Mouse (Mus musculus): ENCODE measurements around the gene Arrdc1. TPM values are rescaled to one million over a fixed set of nuclear protein-coding genes. Genes with fewer than 3 reads are reported as not detected.

Gene Arrdc1
- total and polyA plus RNA-seq, 3 experiments, result 4.5 to 27.1 (median 5.7) TPM

DNA sequence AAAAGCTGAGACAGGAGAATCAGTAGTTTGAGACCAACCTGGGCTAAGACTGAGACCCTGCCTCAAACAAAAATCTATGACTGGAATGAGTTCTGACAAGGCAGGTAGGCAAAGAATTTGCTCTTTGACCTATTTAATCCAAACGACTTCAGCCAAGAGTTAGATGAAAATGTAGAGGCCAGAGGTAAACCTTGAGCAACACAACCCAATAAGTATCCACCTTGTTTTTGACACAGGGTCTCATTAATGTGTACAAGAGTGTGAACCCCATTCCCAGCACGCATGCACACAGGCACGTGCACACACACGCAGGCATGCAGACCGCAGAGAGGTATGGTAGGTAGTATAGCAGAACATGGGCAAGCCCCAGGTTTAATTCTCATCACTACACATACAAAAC, 42.7 kb downstream of the Arrdc1 start:
- peaks cover 14% of the 10 kb centered on the region for H3K36me3 ChIP-seq (ENCODE audit: control insufficient read depth, insufficient read depth, low read length)
- no peaks in the 10 kb centered on the region for H3K27me3 ChIP-seq (ENCODE audit: control insufficient read depth, insufficient read depth, low read length)
- TF ChIP-seq EP300 (IDR thresholded peaks at IDR 0.05; ENCODE audit: insufficient read depth, low read depth, low read length), result no peak
- no peak for TF ChIP-seq CTCF (IDR thresholded peaks at IDR 0.05)
- no peak for TF ChIP-seq POLR2A (IDR thresholded peaks at IDR 0.05; ENCODE audit: insufficient read depth, low read depth, low read length)
- intact Hi-C loops (cut with DNase I), result no loop called here
- no peak for DNase-seq
- no peak overlapping the region for H3K9ac ChIP-seq (ENCODE audit: low read depth, low read length)
- H3K4me3 ChIP-seq, result no peak overlapping the region
- WGBS, result 81% methylated on average over 5 of the region's 5 CpGs
- peaks cover 16% of the 10 kb centered on the region for H3K79me2 ChIP-seq (replicated peaks; ENCODE audit: control insufficient read depth, insufficient read depth, low read length)
- H3K27ac ChIP-seq, result no peak overlapping the region
- H3K4me1 ChIP-seq (ENCODE audit: control insufficient read depth, insufficient read depth, low read length), result peaks cover 16% of the 10 kb centered on the region

DNA sequence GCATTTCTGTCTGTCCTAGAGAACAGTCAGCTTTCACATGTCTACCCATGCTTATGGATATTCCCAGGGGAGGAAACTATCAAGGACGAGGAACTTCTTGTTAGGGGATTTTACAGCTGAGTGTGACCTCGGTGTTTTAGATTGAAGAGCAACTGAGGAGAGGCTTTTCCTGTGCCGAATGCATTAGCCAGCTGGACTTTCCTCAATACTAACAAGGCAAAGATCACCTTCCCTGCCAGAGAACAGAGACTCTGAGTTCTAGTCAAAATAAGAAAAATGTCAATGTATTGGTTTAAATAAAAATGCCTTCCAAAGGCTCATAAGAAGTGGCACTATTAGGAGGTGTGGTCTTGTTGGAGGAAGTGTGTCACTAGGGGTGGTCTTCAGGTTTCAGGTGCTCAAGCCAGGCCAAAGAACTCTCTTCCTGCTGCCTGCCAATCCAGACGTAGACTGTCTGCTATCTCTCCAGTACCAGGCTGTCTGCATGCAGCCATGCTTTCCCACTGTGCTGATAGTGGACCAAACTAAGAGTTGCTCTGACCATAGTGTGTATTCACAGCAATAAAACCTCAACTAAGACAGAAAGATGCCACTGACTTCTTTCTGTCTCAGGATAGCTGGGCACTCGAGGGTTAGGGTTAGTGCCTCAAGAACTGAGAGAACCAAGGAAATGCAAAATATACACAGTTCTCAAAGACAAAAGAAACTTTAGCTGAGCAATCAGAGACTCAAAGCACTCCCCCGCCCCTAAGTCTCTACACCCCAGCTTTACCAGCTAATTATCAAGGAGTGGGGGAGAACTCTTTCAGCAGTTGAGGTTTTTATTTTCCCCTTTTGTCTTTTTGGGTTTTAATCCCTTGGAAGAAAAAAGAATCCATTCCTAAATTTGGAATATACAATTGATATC, 44.3 kb downstream of the Arrdc1 start:
- no peak for DNase-seq
- H3K36me3 ChIP-seq (ENCODE audit: control insufficient read depth, insufficient read depth, low read length), result peaks cover 12% of the 10 kb centered on the region
- H3K4me3 ChIP-seq, result no peak overlapping the region
- TF ChIP-seq POLR2A (IDR thresholded peaks at IDR 0.05; ENCODE audit: insufficient read depth, low read depth, low read length), result no peak
- TF ChIP-seq EP300 (IDR thresholded peaks at IDR 0.05; ENCODE audit: insufficient read depth, low read depth, low read length), result no peak
- no peak for TF ChIP-seq CTCF (IDR thresholded peaks at IDR 0.05)
- intact Hi-C loops (cut with DNase I), result no loop called here
- peak overlapping the region; percentile 11; the same call in 1 of the 2 replicates for H3K27ac ChIP-seq
- no peak overlapping the region for H3K9ac ChIP-seq (ENCODE audit: low read depth, low read length)
- 33% methylated on average over 6 of the region's 6 CpGs for WGBS
- peaks cover 6% of the 10 kb centered on the region; the same call in 1 of the 2 replicates for H3K79me2 ChIP-seq (replicated peaks; ENCODE audit: control insufficient read depth, insufficient read depth, low read length)
- H3K4me1 ChIP-seq (ENCODE audit: control insufficient read depth, insufficient read depth, low read length), result peaks cover 15% of the 10 kb centered on the region
- H3K27me3 ChIP-seq (ENCODE audit: control insufficient read depth, insufficient read depth, low read length), result no peaks in the 10 kb centered on the region

DNA sequence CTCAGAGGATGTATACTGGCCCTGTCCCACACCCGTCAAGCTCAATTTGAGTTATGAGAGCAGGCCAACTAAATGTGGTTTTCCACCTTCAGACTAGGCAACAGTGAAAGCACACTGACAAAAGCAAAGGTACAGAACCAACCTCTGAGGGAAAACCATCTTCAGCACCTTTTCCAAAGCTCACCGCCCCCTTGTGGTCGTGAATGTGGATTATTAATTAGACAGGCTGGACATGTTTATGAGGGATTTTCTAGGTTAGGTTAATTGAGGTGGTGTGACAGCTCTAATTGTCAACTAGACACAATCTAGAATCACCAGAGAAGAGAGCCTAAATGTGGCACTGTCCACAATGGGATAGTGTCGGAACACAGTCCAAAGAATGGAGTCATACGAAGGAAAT, 46.2 kb downstream of the Arrdc1 start:
- Histone ChIP-seq H3K4me3 (no peak overlapping the region), H3K36me3 (ENCODE audit: control insufficient read depth, insufficient read depth, low read length) (peaks cover 12% of the 10 kb centered on the region), H3K9ac (ENCODE audit: low read depth, low read length) (no peak overlapping the region), H3K27me3 (ENCODE audit: control insufficient read depth, insufficient read depth, low read length) (no peaks in the 10 kb centered on the region), H3K27ac (no peak overlapping the region), H3K4me1 (ENCODE audit: control insufficient read depth, insufficient read depth, low read length) (peaks cover 15% of the 10 kb centered on the region), H3K79me2 (replicated peaks; ENCODE audit: control insufficient read depth, insufficient read depth, low read length) (0 out of 2 replicates have a peak, but pooled peaks cover 3% of the 10 kb centered on the region)
- DNase-seq, result no peak
- WGBS, result 77% methylated on average over 5 of the region's 5 CpGs
- TF ChIP-seq EP300 (IDR thresholded peaks at IDR 0.05; ENCODE audit: insufficient read depth, low read depth, low read length), result no peak
- peak; percentile 54 for TF ChIP-seq CTCF (IDR thresholded peaks at IDR 0.05)
- intact Hi-C loops (cut with DNase I), result no loop called here

DNA sequence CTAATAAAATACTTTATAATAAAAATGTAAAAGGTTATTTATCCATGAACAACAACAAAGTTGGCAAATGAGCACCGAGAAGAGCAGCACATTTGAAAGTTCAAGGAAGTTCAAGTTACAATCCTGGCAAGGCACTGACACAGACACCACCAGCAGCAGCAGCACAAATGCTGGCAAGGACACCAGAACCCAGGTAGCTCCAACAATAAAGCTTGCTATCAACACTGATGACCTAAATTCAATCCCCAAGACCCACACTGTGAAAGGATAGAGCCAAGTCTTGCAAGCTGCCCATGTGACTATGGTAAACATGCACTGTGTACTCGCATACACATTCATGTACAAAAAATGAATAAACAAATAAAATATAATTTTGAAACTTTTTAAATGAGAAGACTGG, 54.4 kb downstream of the Arrdc1 start:
- H3K9ac ChIP-seq (ENCODE audit: low read depth, low read length), result no peak overlapping the region
- no peak overlapping the region for H3K4me3 ChIP-seq
- intact Hi-C loops (cut with DNase I), result no loop called here
- H3K27me3 ChIP-seq (ENCODE audit: control insufficient read depth, insufficient read depth, low read length), result no peaks in the 10 kb centered on the region
- no peak for DNase-seq
- no peak overlapping the region for H3K27ac ChIP-seq
- no peaks in the 10 kb centered on the region for H3K4me1 ChIP-seq (ENCODE audit: control insufficient read depth, insufficient read depth, low read length)
- no peaks in the 10 kb centered on the region for H3K36me3 ChIP-seq (ENCODE audit: control insufficient read depth, insufficient read depth, low read length)
- TF ChIP-seq POLR2A (IDR thresholded peaks at IDR 0.05; ENCODE audit: insufficient read depth, low read depth, low read length), result no peak
- TF ChIP-seq EP300 (IDR thresholded peaks at IDR 0.05; ENCODE audit: insufficient read depth, low read depth, low read length), result no peak
- TF ChIP-seq CTCF (IDR thresholded peaks at IDR 0.05), result no peak
- no peaks in the 10 kb centered on the region; the same call in 1 of the 2 replicates for H3K79me2 ChIP-seq (replicated peaks; ENCODE audit: control insufficient read depth, insufficient read depth, low read length)
- WGBS, result 73% methylated on average over 2 of the region's 2 CpGs

Small RNA genes lying within 50 kb of the gene (microRNA-seq; reads per million reads assigned to microRNA genes)
- 0 reads per million in 2 experiments for gene Gm22875

Other genes starting within 250 kb of the Arrdc1 start
- under 1 TPM; 0.05 to 0.09 TPM for gene Cacna1b, start 172.1 kb downstream of the Arrdc1 start, total RNA-seq (2021)
- gene Cacna1b, start 172.1 kb downstream of the Arrdc1 start, polyA plus RNA-seq (2012; rRNA removed), result 0.12 and 0.25 TPM in 2 replicates
- gene Ehmt1, start 15.6 kb downstream of the Arrdc1 start, total RNA-seq (2021), result 10 to 100 TPM; 29.8 to 33.2 TPM
- gene Ehmt1, start 15.6 kb downstream of the Arrdc1 start, polyA plus RNA-seq (2012; rRNA removed), result 27.0 and 47.8 TPM in 2 replicates
- gene Zmynd19, start 14.5 kb upstream of the Arrdc1 start, total RNA-seq (2021), result 10 to 100 TPM; 16.7 to 17.5 TPM
- gene Zmynd19, start 14.5 kb upstream of the Arrdc1 start, polyA plus RNA-seq (2012; rRNA removed), result 6.4 and 10.0 TPM in 2 replicates
- 1 to 10 TPM; 4.0 to 4.4 TPM for gene Dph7, start 27.1 kb upstream of the Arrdc1 start, total RNA-seq (2021)
- gene Dph7, start 27.1 kb upstream of the Arrdc1 start, polyA plus RNA-seq (2012; rRNA removed), result 6.9 and 10.2 TPM in 2 replicates
- 10 to 100 TPM; 80.9 to 97.0 TPM for gene Mrpl41, start 39.8 kb upstream of the Arrdc1 start, total RNA-seq (2021)
- 82.0 and 90.0 TPM in 2 replicates for gene Mrpl41, start 39.8 kb upstream of the Arrdc1 start, polyA plus RNA-seq (2012; rRNA removed)
- gene Pnpla7, start 40.8 kb upstream of the Arrdc1 start, total RNA-seq (2021), result 10 to 100 TPM; 22.4 to 29.7 TPM
- 16.5 and 16.9 TPM in 2 replicates for gene Pnpla7, start 40.8 kb upstream of the Arrdc1 start, polyA plus RNA-seq (2012; rRNA removed)
- 10 to 100 TPM; 12.4 to 13.3 TPM for gene Nsmf, start 119.1 kb upstream of the Arrdc1 start, total RNA-seq (2021)
- 46.9 and 49.8 TPM in 2 replicates for gene Nsmf, start 119.1 kb upstream of the Arrdc1 start, polyA plus RNA-seq (2012; rRNA removed)
- gene Entpd8, start 145.1 kb upstream of the Arrdc1 start, total RNA-seq (2021), result not detected
- gene Entpd8, start 145.1 kb upstream of the Arrdc1 start, polyA plus RNA-seq (2012; rRNA removed), result not detected in 2 replicates
- gene Noxa1, start 159.9 kb upstream of the Arrdc1 start, total RNA-seq (2021), result not detected
- not detected in 2 replicates for gene Noxa1, start 159.9 kb upstream of the Arrdc1 start, polyA plus RNA-seq (2012; rRNA removed)
- gene Nrarp, start 245.5 kb upstream of the Arrdc1 start, total RNA-seq (2021), result 1 to 10 TPM; 6.2 to 7.4 TPM
- 10.2 and 11.2 TPM in 2 replicates for gene Nrarp, start 245.5 kb upstream of the Arrdc1 start, polyA plus RNA-seq (2012; rRNA removed)